Mouse (Mus musculus) heart, postnatal 4 days (tissue): ENCODE measurements around the gene Wee2. TPM values are rescaled to one million over a fixed set of nuclear protein-coding genes. Genes with fewer than 3 reads are reported as not detected.

Source experiments
- DNase-seq: peaks from one replicate; pipeline ENCODE4 v3.0.0; 2021
- total RNA-seq, 2 experiments: library from RNA; stranded (reverse); gene quantifications; 2 replicates each; pipeline ENCODE4 v1.2.3; 2021

The Wee2 gene
- total RNA-seq, 2 experiments from 2014 or later: not detected

DNA sequence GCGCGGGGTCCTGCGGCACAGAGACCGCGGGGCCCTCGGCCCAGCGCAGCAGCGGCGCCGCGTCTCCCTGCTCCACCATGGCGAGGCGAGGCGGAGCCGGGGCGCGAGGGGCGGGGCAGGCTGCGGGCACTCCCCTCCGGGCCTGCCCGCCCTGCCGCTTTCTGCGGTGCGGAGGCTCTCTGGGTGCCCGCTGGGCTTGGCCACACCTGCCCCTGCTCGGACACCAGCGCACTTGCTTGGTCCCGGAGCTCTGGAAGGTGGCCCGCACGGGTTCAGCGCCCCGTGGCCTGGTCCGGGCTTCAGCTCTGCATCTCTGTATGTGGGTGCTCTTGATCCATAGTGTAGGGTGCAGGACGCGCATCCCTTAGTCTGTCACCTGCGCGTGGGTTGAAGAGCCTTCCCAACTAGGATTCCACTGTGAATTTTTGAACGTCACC lies 2.8 kb upstream of the Wee2 start, which contains the start of gene E330009J07Rik:
E330009J07Rik (minus strand) TSS at position 89 of the 437 bp plus-strand sequence.
- DNase-seq: peak; percentile 80

DNA sequence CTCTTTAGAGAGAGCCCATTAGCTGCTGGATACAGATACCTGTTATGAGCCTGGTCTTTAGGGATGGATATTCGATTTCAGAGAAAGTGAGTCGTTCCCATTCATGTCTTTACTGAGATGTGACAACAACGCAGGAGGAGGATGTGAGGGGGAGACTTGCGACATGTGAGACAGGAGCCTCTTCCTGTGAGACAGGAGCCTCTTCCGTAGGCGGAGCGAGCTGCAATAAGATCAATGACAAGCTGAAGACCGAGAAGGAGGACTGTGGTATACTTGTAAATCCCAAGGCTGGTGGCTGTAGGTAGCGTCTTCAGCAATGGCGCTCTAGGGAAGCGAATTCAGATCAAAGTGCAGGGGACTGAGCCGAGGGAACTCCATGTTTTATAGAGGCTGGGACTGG lies 843 bp downstream of the Wee2 start:
- no peak for DNase-seq

DNA sequence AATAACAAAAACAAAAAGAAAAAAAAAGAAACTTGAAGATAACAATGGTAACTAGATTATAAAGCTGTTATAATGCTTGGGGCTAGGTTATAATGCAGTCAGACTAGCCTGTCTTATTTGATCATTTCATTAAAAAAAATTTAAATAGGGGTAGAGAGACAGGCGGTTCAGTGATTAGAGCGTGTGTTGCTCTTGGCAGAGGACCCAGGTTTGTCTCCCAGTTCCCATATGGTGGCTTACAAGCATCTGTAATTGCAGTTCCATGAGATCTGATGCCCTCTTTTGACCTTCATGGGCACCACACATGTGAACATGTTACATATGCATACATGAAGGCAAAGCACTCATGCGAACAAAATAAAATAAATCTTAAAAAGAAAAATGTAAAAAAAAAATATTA lies 2.4 kb downstream of the Wee2 start:
- no peak for DNase-seq

GRCm38 (mm10) chr6:40441755-40442154 lies 2.9 kb downstream of the Wee2 start:
- no peak for DNase-seq

GRCm38 (mm10) chr6:40443281-40443928 lies 4.5 kb downstream of the Wee2 start:
- DNase-seq: no peak

- DNase-seq: no peak
Observed at GRCm38 (mm10) chr6:40448626-40449025, 9.7 kb downstream of the Wee2 start.

GRCm38 (mm10) chr6:40454436-40455041 lies 15.7 kb downstream of the Wee2 start:
- DNase-seq: no peak

- no peak for DNase-seq
Observed at GRCm38 (mm10) chr6:40465710-40466109, 26.8 kb downstream of the Wee2 start.

DNA sequence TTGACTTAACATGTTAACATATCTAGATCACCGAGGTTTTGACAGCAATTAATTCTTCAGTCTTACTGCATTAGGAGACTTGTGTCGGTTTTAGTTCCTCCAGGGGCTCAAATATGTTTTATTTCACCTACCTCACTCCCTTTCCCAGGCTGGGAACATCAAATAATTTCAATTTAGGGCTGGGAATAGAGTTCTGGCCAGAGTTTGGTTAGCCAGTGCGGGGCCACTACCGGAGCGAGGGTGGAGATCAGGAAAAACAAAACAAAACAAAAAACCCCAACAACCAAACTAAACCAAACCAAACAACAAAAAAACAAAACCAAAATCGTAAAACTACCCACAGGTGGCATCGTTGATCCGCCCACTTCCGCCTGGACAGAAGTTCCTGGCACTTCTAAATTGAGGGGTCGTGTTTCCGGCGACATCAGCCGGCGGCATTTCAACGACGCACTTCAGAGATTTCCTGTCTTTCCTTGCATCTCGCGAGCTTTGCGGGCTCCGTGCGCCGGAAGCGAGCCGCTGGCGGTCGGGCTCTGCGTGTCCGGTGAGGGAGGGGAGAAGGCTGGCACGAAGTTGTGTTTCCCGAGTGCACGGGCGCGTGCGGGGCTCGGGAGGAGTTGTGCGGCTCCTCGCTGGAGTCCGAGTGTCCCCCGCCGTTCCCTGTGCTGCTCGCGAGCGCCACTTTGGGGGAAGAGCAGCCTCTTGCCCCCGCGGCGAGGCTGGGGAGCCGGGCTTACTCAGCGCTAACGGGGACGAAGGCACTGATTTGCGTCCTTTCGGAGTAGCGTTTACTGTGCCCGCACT lies 32.2 kb downstream of the Wee2 start, which contains the start of gene Ssbp1:
Ssbp1 (plus strand) TSS at position 437 of the 804 bp plus-strand sequence.
- peak; percentile 93 for DNase-seq

DNA sequence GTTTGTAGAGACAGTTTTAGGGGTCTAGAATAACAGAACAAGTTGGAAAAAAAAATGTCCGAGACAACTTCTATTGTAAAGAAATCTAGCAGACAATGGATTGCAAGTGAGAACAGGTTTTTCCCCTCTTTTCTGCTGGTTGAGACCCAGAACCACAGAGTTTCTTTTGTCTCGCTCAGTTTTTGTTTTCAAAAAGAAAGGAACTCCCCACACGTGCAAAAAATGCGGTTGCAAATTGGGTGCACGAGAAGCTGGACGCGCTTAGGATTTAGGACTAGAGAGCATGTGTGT lies 32.8 kb downstream of the Wee2 start:
- DNase-seq: no peak

DNA sequence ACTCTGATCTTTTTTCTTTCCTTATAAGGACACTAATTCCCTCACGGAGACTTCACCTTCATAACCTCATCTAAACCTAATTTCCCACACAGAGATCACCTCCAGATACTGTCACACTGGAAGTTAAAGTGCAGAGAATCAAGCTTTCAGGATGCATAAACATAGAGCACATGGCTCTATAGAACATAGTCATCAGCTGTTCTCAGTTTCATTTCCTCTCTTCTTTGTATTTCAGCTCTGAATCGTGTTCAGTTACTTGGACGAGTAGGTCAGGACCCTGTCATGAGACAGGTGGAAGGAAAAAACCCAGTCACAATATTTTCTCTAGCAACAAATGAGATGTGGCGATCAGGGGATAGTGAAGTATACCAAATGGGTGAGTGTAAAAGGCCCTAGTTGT lies 37.2 kb downstream of the Wee2 start:
- no peak for DNase-seq

DNA sequence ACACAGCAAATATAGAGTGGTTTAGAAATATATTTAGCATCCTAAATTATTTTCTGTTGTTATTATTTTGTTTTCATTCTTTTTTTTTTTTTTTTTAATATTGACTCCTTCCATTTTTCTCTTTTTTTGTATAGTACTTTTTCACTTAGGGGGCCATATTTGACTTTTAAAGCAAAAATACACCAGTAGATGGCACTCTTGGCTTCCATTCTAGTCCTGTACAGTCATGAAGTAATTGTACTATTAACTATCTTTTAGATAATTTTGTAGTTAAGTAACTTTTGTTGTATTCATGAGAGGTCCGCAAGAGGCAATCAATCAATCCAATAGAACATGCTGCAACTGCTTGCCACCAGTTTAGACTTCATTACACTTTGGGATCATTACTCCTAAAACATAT lies 40.8 kb downstream of the Wee2 start:
- no peak for DNase-seq

- no peak for DNase-seq
Observed at GRCm38 (mm10) chr6:40482318-40482717, 43.4 kb downstream of the Wee2 start.

- DNase-seq: no peak
Observed at GRCm38 (mm10) chr6:40490933-40491332, 52.0 kb downstream of the Wee2 start, which contains the start of gene Tas2r137. Gene Tas2r137 (plus strand): TSS chr6:40491233.

DNA sequence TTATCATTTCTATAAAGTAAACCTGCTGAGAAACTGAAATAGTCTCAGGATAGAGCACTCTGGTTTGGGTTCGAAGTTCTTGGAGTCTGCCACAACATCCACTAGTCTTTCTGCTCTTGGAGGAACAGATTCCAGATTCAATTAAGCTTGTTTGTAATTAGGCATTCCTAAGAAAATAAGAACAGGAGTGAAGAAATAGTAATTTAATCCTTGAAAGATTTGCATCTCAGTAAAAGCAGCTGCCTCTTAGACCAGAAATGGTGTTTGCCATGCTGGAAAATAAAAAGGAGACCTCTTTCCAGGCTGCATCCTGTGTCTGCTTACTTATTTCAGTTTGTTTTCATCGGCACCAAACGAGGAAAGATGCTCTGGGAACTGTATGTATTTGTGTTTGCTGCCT lies 54.3 kb downstream of the Wee2 start, which contains the start of gene Tas2r108:
Tas2r108 (plus strand) TSS at position 301 of the 400 bp plus-strand sequence.
- DNase-seq: no peak

Other genes starting within 250 kb of the Wee2 start
- gene Agk, start 113.9 kb upstream of the Wee2 start, total RNA-seq: 10 to 100 TPM; 26.9 to 27.9 TPM
- 1 to 10 TPM; 3.1 to 3.7 TPM for gene E330009J07Rik, start 3.0 kb upstream of the Wee2 start, total RNA-seq
- gene Ssbp1, start 32.3 kb downstream of the Wee2 start, total RNA-seq: 10 to 100 TPM; 37.5 to 39.9 TPM
- gene Tas2r137, start 52.1 kb downstream of the Wee2 start, total RNA-seq: not detected
- gene Tas2r108, start 54.4 kb downstream of the Wee2 start, total RNA-seq: not detected
- gene Prss37, start 80.4 kb downstream of the Wee2 start, total RNA-seq: not detected
- gene Olfr461, start 116.0 kb downstream of the Wee2 start, total RNA-seq: not detected
- not detected for gene Olfr460, start 130.4 kb downstream of the Wee2 start, total RNA-seq
- under 1 TPM; 0.45 to 0.71 TPM for gene Clec5a, start 146.7 kb downstream of the Wee2 start, total RNA-seq
- gene Tas2r138, start 174.2 kb downstream of the Wee2 start, total RNA-seq: not detected
- gene Mgam, start 189.7 kb downstream of the Wee2 start, total RNA-seq: 1 to 10 TPM in 1 of 2 experiments, under 1 TPM in 1; 0.36 to 1.5 TPM